Mouse (Mus musculus): ENCODE data around the gene Cdk5.

Cdk5 gene

GRCm38 (mm10) chr5:24423129-24424003 lies at the start of gene Cdk5, which contains the start of gene Slc4a2:
Cdk5 (minus strand) TSS chr5:24423530.
Slc4a2 (plus strand) TSS chr5:24423837.
- peak; percentile 98 for DNase-seq (ENCODE audit: low spot score in 2 of 2)

GRCm38 (mm10) chr5:24470600-24470999 lies 47.3 kb upstream of the Cdk5 start:
- DNase-seq (ENCODE audit: low spot score in 2 of 2): peak; percentile 64 to 68

GRCm38 (mm10) chr5:24466762-24467161 lies 43.4 kb upstream of the Cdk5 start:
- no peak for DNase-seq (ENCODE audit: low spot score in 2 of 2)

- no peak for DNase-seq (ENCODE audit: low spot score in 2 of 2)
Measured at GRCm38 (mm10) chr5:24455613-24456012, 32.3 kb upstream of the Cdk5 start.

- DNase-seq (ENCODE audit: low spot score in 2 of 2): no peak
Measured at GRCm38 (mm10) chr5:24455076-24455475, 31.7 kb upstream of the Cdk5 start.

GRCm38 (mm10) chr5:24453985-24454303 lies 30.6 kb upstream of the Cdk5 start:
- DNase-seq (ENCODE audit: low spot score in 2 of 2): no peak

GRCm38 (mm10) chr5:24453283-24453984 lies 30.1 kb upstream of the Cdk5 start:
- DNase-seq (ENCODE audit: low spot score in 2 of 2): no peak

GRCm38 (mm10) chr5:24452691-24453233 lies 29.4 kb upstream of the Cdk5 start:
- peak in 1 of 2 experiments; percentile 31 for DNase-seq (ENCODE audit: low spot score in 2 of 2)

- DNase-seq (ENCODE audit: low spot score in 2 of 2): peak in 1 of 2 experiments; percentile 31
Measured at GRCm38 (mm10) chr5:24452030-24452690, 28.8 kb upstream of the Cdk5 start, which contains the start of gene Agap3. Agap3 (plus strand) TSS chr5:24452177.

- DNase-seq (ENCODE audit: low spot score in 2 of 2): peak; percentile 81 to 84
Measured at GRCm38 (mm10) chr5:24451264-24452029, 28.1 kb upstream of the Cdk5 start.

GRCm38 (mm10) chr5:24447624-24448298 lies 24.4 kb upstream of the Cdk5 start, which contains the start of gene Tmub1:
Tmub1 (minus strand) TSS chr5:24447854.
- DNase-seq (ENCODE audit: low spot score in 2 of 2): peak; percentile 89 to 90

GRCm38 (mm10) chr5:24446630-24447029 lies 23.3 kb upstream of the Cdk5 start:
- no peak for DNase-seq (ENCODE audit: low spot score in 2 of 2)

- DNase-seq (ENCODE audit: low spot score in 2 of 2): no peak
Measured at GRCm38 (mm10) chr5:24445428-24446080, 22.2 kb upstream of the Cdk5 start.

- peak; percentile 92 to 94 for DNase-seq (ENCODE audit: low spot score in 2 of 2)
Measured at GRCm38 (mm10) chr5:24444746-24445427, 21.6 kb upstream of the Cdk5 start, which contains the start of gene Fastk. Fastk (minus strand) TSS chr5:24445287.

- DNase-seq (ENCODE audit: low spot score in 2 of 2): no peak
Measured at GRCm38 (mm10) chr5:24443927-24444326, 20.6 kb upstream of the Cdk5 start.

- no peak for DNase-seq (ENCODE audit: low spot score in 2 of 2)
Measured at GRCm38 (mm10) chr5:24443204-24443603, 19.9 kb upstream of the Cdk5 start.

- DNase-seq (ENCODE audit: low spot score in 2 of 2): no peak
Measured at GRCm38 (mm10) chr5:24442029-24442428, 18.7 kb upstream of the Cdk5 start.

GRCm38 (mm10) chr5:24441187-24441586 lies 17.9 kb upstream of the Cdk5 start:
- DNase-seq (ENCODE audit: low spot score in 2 of 2): no peak

- DNase-seq (ENCODE audit: low spot score in 2 of 2): no peak
Measured at GRCm38 (mm10) chr5:24433993-24434392, 10.7 kb upstream of the Cdk5 start.

All from spleen, postnatal 36 days (tissue).